Mouse (Mus musculus): ENCODE results near the gene Osbpl6. TPM values are rescaled to one million over a fixed set of nuclear protein-coding genes. Genes with fewer than 3 reads are reported as not detected.

Osbpl6 gene
- total and polyA plus RNA-seq, 3 experiments: 0.04 TPM; not detected in 2

GRCm38 (mm10) chr2:76491371-76491770 lies 85.1 kb downstream of the Osbpl6 start:
- Histone ChIP-seq H3K4me3 (ENCODE audit: control insufficient read depth in 1 of 2, insufficient read depth in 1 of 2, low read depth in 2 of 2, low read length in 2 of 2) (no peak overlapping the region), H3K27me3 (ENCODE audit: control insufficient read depth in 1 of 2, insufficient read depth in 2 of 2, low read length in 2 of 2) (no peaks in the 10 kb centered on the region; a peak in 1 of 4 replicates)
- no peak for DNase-seq (ENCODE audit: low read depth, low spot score)

GRCm38 (mm10) chr2:76492224-76492623 lies 85.9 kb downstream of the Osbpl6 start:
- Histone ChIP-seq H3K9me3 (replicated peaks; ENCODE audit: insufficient read depth, low read length) (no peaks in the 10 kb centered on the region), H3K79me2 (ENCODE audit: control insufficient read depth, insufficient read depth, low read length, poor library complexity) (no peaks in the 10 kb centered on the region), H3K4me3 (ENCODE audit: control insufficient read depth in 1 of 2, insufficient read depth in 1 of 2, low read depth in 2 of 2, low read length in 2 of 2) (no peak overlapping the region), H3K9ac (ENCODE audit: control insufficient read depth, low read depth, low read length, poor library complexity, severe bottlenecking) (no peak overlapping the region), H3K27ac (ENCODE audit: control insufficient read depth, low read depth, low read length) (no peak overlapping the region), H3K36me3 (ENCODE audit: control insufficient read depth in 1 of 2, insufficient read depth in 2 of 2, low read length in 2 of 2) (no peaks in the 10 kb centered on the region), H3K4me1 (ENCODE audit: control insufficient read depth in 1 of 2, insufficient read depth in 2 of 2, low read length in 2 of 2) (no peaks in the 10 kb centered on the region), H3K27me3 (ENCODE audit: control insufficient read depth in 1 of 2, insufficient read depth in 2 of 2, low read length in 2 of 2) (no peaks in the 10 kb centered on the region; a peak in 1 of 4 replicates)
- TF ChIP-seq NELFE (IDR thresholded peaks at IDR 0.05; ENCODE audit: low read depth, low read length) (no peak), ELF1 (IDR thresholded peaks at IDR 0.05; ENCODE audit: low read depth, low read length) (no peak), POLR2A (IDR thresholded peaks at IDR 0.05; ENCODE audit: control insufficient read depth in 1 of 2, insufficient read depth in 1 of 2, low read depth in 1 of 2, low read length in 2 of 2, poor library complexity in 1 of 2) (no peak), EP300 (IDR thresholded peaks at IDR 0.05; ENCODE audit: low read depth in 1 of 2, low read length in 2 of 2) (no peak), HCFC1 (IDR thresholded peaks at IDR 0.05; ENCODE audit: low read depth, low read length) (no peak), GABPA (IDR thresholded peaks at IDR 0.05; ENCODE audit: low read depth, low read length) (no peak), TCF12 (IDR thresholded peaks at IDR 0.05; ENCODE audit: low read depth, low read length) (no peak), MAZ (IDR thresholded peaks at IDR 0.05; ENCODE audit: low read depth, low read length) (no peak), CHD2 (IDR thresholded peaks at IDR 0.05; ENCODE audit: low read length) (no peak), USF2 (IDR thresholded peaks at IDR 0.05; ENCODE audit: borderline replicate concordance in 1 of 2, insufficient read depth in 1 of 2, low read depth in 1 of 2, low read length in 2 of 2) (no peak), MAX (IDR thresholded peaks at IDR 0.05; ENCODE audit: low read length) (no peak), POLR2AphosphoS5 (IDR thresholded peaks at IDR 0.05; ENCODE audit: borderline replicate concordance, low read depth, low read length) (no peak), MEF2A (IDR thresholded peaks at IDR 0.05; ENCODE audit: extremely low read depth, insufficient replicate concordance, low read depth, low read length, poor library complexity, severe bottlenecking) (no peak), GATA1 (IDR thresholded peaks at IDR 0.05; ENCODE audit: low read depth, low read length) (no peak), NRF1 (IDR thresholded peaks at IDR 0.05; ENCODE audit: insufficient read depth, low read depth, low read length, poor library complexity, severe bottlenecking) (no peak), TAL1 (IDR thresholded peaks at IDR 0.05; ENCODE audit: low read length) (no peak), MYC (IDR thresholded peaks at IDR 0.05; ENCODE audit: low read depth, low read length) (no peak)
- DNase-seq (ENCODE audit: low read depth, low spot score): no peak

More at GRCm38 (mm10) chr2:76491371-76491770, 85.1 kb downstream of the Osbpl6 start:
- Histone ChIP-seq H3K9ac (ENCODE audit: control insufficient read depth, low read depth, low read length, poor library complexity, severe bottlenecking) (no peak overlapping the region), H3K9me3 (replicated peaks; ENCODE audit: insufficient read depth, low read length) (no peaks in the 10 kb centered on the region), H3K27ac (ENCODE audit: control insufficient read depth, low read depth, low read length) (no peak overlapping the region), H3K36me3 (ENCODE audit: control insufficient read depth in 1 of 2, insufficient read depth in 2 of 2, low read length in 2 of 2) (no peaks in the 10 kb centered on the region), H3K79me2 (ENCODE audit: control insufficient read depth, insufficient read depth, low read length, poor library complexity) (no peaks in the 10 kb centered on the region), H3K4me1 (ENCODE audit: control insufficient read depth in 1 of 2, insufficient read depth in 2 of 2, low read length in 2 of 2) (no peaks in the 10 kb centered on the region)
- no peak for TF ChIP-seq MXI1 (IDR thresholded peaks at IDR 0.05; ENCODE audit: low read depth, low read length)
- TF ChIP-seq MAX (IDR thresholded peaks at IDR 0.05; ENCODE audit: low read length): no peak
- TF ChIP-seq EP300 (IDR thresholded peaks at IDR 0.05; ENCODE audit: low read depth in 1 of 2, low read length in 2 of 2): no peak
- no peak for TF ChIP-seq MYB (IDR thresholded peaks at IDR 0.05; ENCODE audit: low read depth, low read length)
- TF ChIP-seq USF2 (IDR thresholded peaks at IDR 0.05; ENCODE audit: borderline replicate concordance in 1 of 2, insufficient read depth in 1 of 2, low read depth in 1 of 2, low read length in 2 of 2): no peak
- no peak for TF ChIP-seq ETS1 (IDR thresholded peaks at IDR 0.05; ENCODE audit: low read depth, low read length)
- TF ChIP-seq RAD21 (IDR thresholded peaks at IDR 0.05; ENCODE audit: low read depth, low read length): no peak
- no peak for TF ChIP-seq RCOR1 (IDR thresholded peaks at IDR 0.05; ENCODE audit: low read depth, low read length)
- no peak for TF ChIP-seq UBTF (IDR thresholded peaks at IDR 0.05; ENCODE audit: borderline replicate concordance, insufficient read depth, low read depth, low read length)

All from MEL (cell line).